In genomic region chr3:9549815-9550214, GRCm38 (mm10) we compare ENCODE assay signal across 15 mouse cellular contexts.
DNase-seq lines count a peak whose midpoint lies in the region; ATAC-seq and TF ChIP-seq lines count a peak whose summit lies in the region.
"Had no signal": no experiment of that assay in that cellular context is flagged by ENCODE, and none has a peak within 500 bp of the region (broad histone marks: within the 10 kb centered on the region; RNA-seq: fewer than 3 reads in every experiment).

No protein-coding gene starts in this region.

- TF ChIP-seq EP300 in heart, postnatal 0 days (IDR thresholded peaks at IDR 0.05; ENCODE audit: low read depth), result no peak

- no peak overlapping the region for H3K9ac ChIP-seq in heart, postnatal 0 days (replicated peaks; ENCODE audit: low read depth, low read length)
- no peak overlapping the region for H3K9ac ChIP-seq in midbrain, postnatal 0 days (replicated peaks; ENCODE audit: low read length, poor library complexity, severe bottlenecking)
- H3K9ac ChIP-seq: forebrain, embryonic 12.5 days had no signal

- H3K9me3 ChIP-seq in heart, postnatal 0 days (replicated peaks; ENCODE audit: control insufficient read depth, low read length), result no peaks in the 10 kb centered on the region
- no peaks in the 10 kb centered on the region for H3K9me3 ChIP-seq in heart, embryonic 10.5 days
- H3K9me3 ChIP-seq in megakaryocyte, embryonic 14.5 days, result no peaks in the 10 kb centered on the region
- H3K9me3 ChIP-seq in midbrain, postnatal 0 days (ENCODE audit: low read length), result no peaks in the 10 kb centered on the region
- H3K9me3 ChIP-seq: forebrain, embryonic 12.5 days had no signal

- 57% methylated on average over 5 of the region's 5 CpGs for WGBS in heart, postnatal 0 days
- 58% methylated on average over 5 of the region's 5 CpGs for WGBS in heart, embryonic 10.5 days
- 85% methylated on average over 5 of the region's 5 CpGs for WGBS in midbrain, postnatal 0 days

- no peak for ATAC-seq in heart, postnatal 0 days (ENCODE audit: insufficient read depth, low read depth)
- ATAC-seq in midbrain, postnatal 0 days (ENCODE audit: low FRiP score), result no peak
- ATAC-seq in cerebellum, adult (ENCODE audit: insufficient number of reproducible peaks, low FRiP score, low TSS enrichment), result no peak
- ATAC-seq: Patski had no signal

- no peaks in the 10 kb centered on the region for H3K27me3 ChIP-seq in heart, postnatal 0 days (ENCODE audit: control insufficient read depth, insufficient read depth, low read length)
- H3K27me3 ChIP-seq in heart, embryonic 10.5 days (ENCODE audit: insufficient read depth, poor library complexity, severe bottlenecking), result no peaks in the 10 kb centered on the region
- no peaks in the 10 kb centered on the region for H3K27me3 ChIP-seq in megakaryocyte, embryonic 14.5 days (replicated peaks)
- H3K27me3 ChIP-seq in midbrain, postnatal 0 days (ENCODE audit: insufficient read depth, low read length), result no peaks in the 10 kb centered on the region
- H3K27me3 ChIP-seq: forebrain, embryonic 12.5 days; Patski had no signal

- no peak for TF ChIP-seq CTCF in heart, postnatal 0 days (IDR thresholded peaks at IDR 0.05; ENCODE audit: low read depth)
- TF ChIP-seq CTCF in midbrain, postnatal 0 days (IDR thresholded peaks at IDR 0.05), result no peak

- peaks cover 34% of the 10 kb centered on the region for H3K4me1 ChIP-seq in heart, postnatal 0 days (ENCODE audit: control insufficient read depth, insufficient read depth)
- peaks cover 53% of the 10 kb centered on the region for H3K4me1 ChIP-seq in heart, embryonic 10.5 days
- peaks cover 76% of the 10 kb centered on the region for H3K4me1 ChIP-seq in megakaryocyte, embryonic 14.5 days
- H3K4me1 ChIP-seq in midbrain, postnatal 0 days (ENCODE audit: insufficient read depth, low read length), result no peaks in the 10 kb centered on the region; the same call in 1 of the 2 replicates

- DNase-seq in heart, postnatal 0 days (ENCODE audit: low spot score), result no peak
- DNase-seq in heart, embryonic 10.5 days (ENCODE audit: low spot score), result no peak
- DNase-seq in CD8-positive naive resting alpha-beta T cell, adult 2 months (ENCODE audit: low read depth in 2 of 2, low spot score in 2 of 2), result peak; percentile 3 to 7
- DNase-seq in thymus, postnatal 10 days (ENCODE audit: low spot score in 2 of 2), result peak; percentile 29 to 41
- no peak for DNase-seq in adrenal gland, adult 2 months
- no peak for DNase-seq in midbrain, postnatal 0 days (ENCODE audit: low spot score)
- DNase-seq: adrenal gland, postnatal 10 days; cerebellum, postnatal 25 days; gastrocnemius, adult 2 months; heart, postnatal 36 days; kidney, adult 9 months had no signal

- no peak overlapping the region for H3K4me3 ChIP-seq in heart, postnatal 0 days (ENCODE audit: low read depth, low read length)
- H3K4me3 ChIP-seq in heart, embryonic 10.5 days, result no peak overlapping the region
- peak overlapping the region; percentile 81 for H3K4me3 ChIP-seq in megakaryocyte, embryonic 14.5 days (replicated peaks)
- no peak overlapping the region for H3K4me3 ChIP-seq in midbrain, postnatal 0 days (ENCODE audit: low read depth, low read length)
- H3K4me3 ChIP-seq: forebrain, embryonic 12.5 days; gastrocnemius, adult 2 months had no signal

- H3K36me3 ChIP-seq in heart, postnatal 0 days (replicated peaks; ENCODE audit: control insufficient read depth, insufficient read depth, low read length), result no peaks in the 10 kb centered on the region
- no peaks in the 10 kb centered on the region for H3K36me3 ChIP-seq in heart, embryonic 10.5 days
- H3K36me3 ChIP-seq in megakaryocyte, embryonic 14.5 days (replicated peaks; ENCODE audit: low read length), result no peaks in the 10 kb centered on the region
- H3K36me3 ChIP-seq in midbrain, postnatal 0 days (ENCODE audit: insufficient read depth, low read length), result no peaks in the 10 kb centered on the region
- H3K36me3 ChIP-seq: forebrain, embryonic 12.5 days had no signal

- peak overlapping the region; percentile 18; the same call in 1 of the 2 replicates for H3K27ac ChIP-seq in heart, postnatal 0 days (ENCODE audit: low read depth)
- no peak overlapping the region for H3K27ac ChIP-seq in heart, embryonic 10.5 days
- no peak overlapping the region for H3K27ac ChIP-seq in midbrain, postnatal 0 days (ENCODE audit: low read depth, low read length)
- H3K27ac ChIP-seq: forebrain, embryonic 12.5 days; gastrocnemius, adult 2 months had no signal

- H3K4me2 ChIP-seq in heart, postnatal 0 days (ENCODE audit: low read depth, low read length), result no peak overlapping the region
- H3K4me2 ChIP-seq in midbrain, postnatal 0 days (ENCODE audit: low read depth, low read length, poor library complexity, severe bottlenecking), result no peak overlapping the region
- H3K4me2 ChIP-seq: forebrain, embryonic 12.5 days had no signal

Comparison
In these comparisons a context has a peak if more than half of its experiments do, and no peak if none do; other contexts are left out.
1. DNase-seq: peak in CD8-positive naive resting alpha-beta T cell, adult 2 months (2 of 2) and thymus, postnatal 10 days (2 of 2); none in heart, postnatal 0 days (single experiment), heart, embryonic 10.5 days (single experiment), adrenal gland, adult 2 months (single experiment) and midbrain, postnatal 0 days (single experiment).